Mouse (Mus musculus): ENCODE measurements around the gene Slc35d2. TPM values are rescaled to one million over a fixed set of nuclear protein-coding genes. Genes with fewer than 3 reads are reported as not detected.

Gene Slc35d2
- polyA plus RNA-seq (2021; fragmentation: Nextera tagmentation): 0.89 and 1.2 TPM in 2 replicates
- long read RNA-seq, experiment 1, partial matches to known transcripts: 0 of 1 reads
- long read RNA-seq, experiment 1, other reads (novel, unspliced or antisense): 0 of 1 reads
- long read RNA-seq, experiment 2, partial matches to known transcripts: 0 of 4 reads
- long read RNA-seq, experiment 2, other reads (novel, unspliced or antisense): 3 of 4 reads

GRCm38 (mm10) chr13:64128858-64129615 lies at the start of gene Slc35d2:
Slc35d2 (minus strand) TSS chr13:64129368.

GRCm38 (mm10) chr13:64161548-64161915 lies 32.4 kb upstream of the Slc35d2 start, which contains the start of gene Habp4:
Habp4 (plus strand) TSS chr13:64161824.

GRCm38 (mm10) chr13:64153083-64153682 lies 24.0 kb upstream of the Slc35d2 start, which contains the start of gene Zfp367:
Zfp367 (minus strand) TSS chr13:64153202.

GRCm38 (mm10) chr13:64089130-64089529 lies 40.0 kb downstream of the Slc35d2 start, which contains the start of gene Hsd17b3:
Hsd17b3 (minus strand) TSS chr13:64089230.

Other genes with a start within 250 kb of the Slc35d2 start
- not detected in 2 replicates for gene Hsd17b3, start 40.1 kb downstream of the Slc35d2 start, polyA plus RNA-seq (2021; fragmentation: Nextera tagmentation)
- 10.8 and 12.5 TPM in 2 replicates for gene Zfp367, start 23.8 kb upstream of the Slc35d2 start, polyA plus RNA-seq (2021; fragmentation: Nextera tagmentation)
- gene Habp4, start 32.5 kb upstream of the Slc35d2 start, polyA plus RNA-seq (2021; fragmentation: Nextera tagmentation): 83.6 and 108 TPM in 2 replicates
- gene Cdc14b, start 145.9 kb upstream of the Slc35d2 start, polyA plus RNA-seq (2021; fragmentation: Nextera tagmentation): 1.0 and 1.7 TPM in 2 replicates
- 24.9 and 36.2 TPM in 2 replicates for gene Aaed1, start 183.3 kb upstream of the Slc35d2 start, polyA plus RNA-seq (2021; fragmentation: Nextera tagmentation)
- 119 and 128 TPM in 2 replicates for gene Ctsl, start 241.5 kb upstream of the Slc35d2 start, polyA plus RNA-seq (2021; fragmentation: Nextera tagmentation)